Mouse (Mus musculus): ENCODE data around the gene Lgmn. TPM values are rescaled to one million over a fixed set of nuclear protein-coding genes. Genes with fewer than 3 reads are reported as not detected.

Lgmn gene
- total and polyA plus RNA-seq, 3 experiments = 2.2 to 8.0 TPM; not detected in 1

- no peaks in the 10 kb centered on the region for H3K27me3 ChIP-seq (ENCODE audit: control insufficient read depth in 1 of 2, insufficient read depth in 2 of 2, low read length in 2 of 2)
- no peak overlapping the region for H3K4me3 ChIP-seq (ENCODE audit: control insufficient read depth in 1 of 2, insufficient read depth in 1 of 2, low read depth in 2 of 2, low read length in 2 of 2)
- no peaks in the 10 kb centered on the region for H3K9me3 ChIP-seq (replicated peaks; ENCODE audit: insufficient read depth, low read length)
- peaks cover 0 to 27% of the 10 kb centered on the region in 2 experiments; a peak in 2 of 4 replicates for H3K36me3 ChIP-seq (ENCODE audit: control insufficient read depth in 1 of 2, insufficient read depth in 2 of 2, low read length in 2 of 2)
- no peak overlapping the region for H3K27ac ChIP-seq (ENCODE audit: control insufficient read depth, low read depth, low read length)
- H3K9ac ChIP-seq (ENCODE audit: control insufficient read depth, low read depth, low read length, poor library complexity, severe bottlenecking) = no peak overlapping the region
- no peaks in the 10 kb centered on the region for H3K79me2 ChIP-seq (ENCODE audit: control insufficient read depth, insufficient read depth, low read length, poor library complexity)
- DNase-seq (ENCODE audit: low read depth, low spot score) = peak; percentile 60
- peaks cover 8 to 32% of the 10 kb centered on the region in 2 experiments for H3K4me1 ChIP-seq (ENCODE audit: control insufficient read depth in 1 of 2, insufficient read depth in 2 of 2, low read length in 2 of 2)
- TF ChIP-seq ZNF384 (IDR thresholded peaks at IDR 0.05; ENCODE audit: low read depth, low read length) (no peak), TAL1 (IDR thresholded peaks at IDR 0.05; ENCODE audit: low read length) (no peak), CTCF (IDR thresholded peaks at IDR 0.05 in 2 of 3, conservative IDR thresholded peaks at IDR 0.05 in 1 of 3; ENCODE audit: control insufficient read depth in 1 of 3, insufficient read depth in 1 of 3, low read depth in 2 of 3, low read length in 3 of 3, poor library complexity in 1 of 3, severe bottlenecking in 1 of 3) (no peak), ZC3H11A (IDR thresholded peaks at IDR 0.05; ENCODE audit: low read depth, low read length) (no peak), E2F4 (IDR thresholded peaks at IDR 0.05; ENCODE audit: borderline replicate concordance, low read depth, low read length) (no peak), POLR2AphosphoS5 (IDR thresholded peaks at IDR 0.05; ENCODE audit: borderline replicate concordance, low read depth, low read length) (no peak), USF2 (IDR thresholded peaks at IDR 0.05; ENCODE audit: borderline replicate concordance in 1 of 2, insufficient read depth in 1 of 2, low read depth in 1 of 2, low read length in 2 of 2) (no peak), MXI1 (IDR thresholded peaks at IDR 0.05; ENCODE audit: low read depth, low read length) (no peak), KAT2A (conservative IDR thresholded peaks at IDR 0.05; ENCODE audit: low read depth, low read length) (no peak), POLR2A (IDR thresholded peaks at IDR 0.05; ENCODE audit: control insufficient read depth in 1 of 2, insufficient read depth in 1 of 2, low read depth in 1 of 2, low read length in 2 of 2, poor library complexity in 1 of 2) (no peak), EP300 (IDR thresholded peaks at IDR 0.05; ENCODE audit: low read depth in 1 of 2, low read length in 2 of 2) (no peak), MYB (IDR thresholded peaks at IDR 0.05; ENCODE audit: low read depth, low read length) (no peak), TBP (IDR thresholded peaks at IDR 0.05; ENCODE audit: low read depth, low read length) (no peak), ETS1 (IDR thresholded peaks at IDR 0.05; ENCODE audit: low read depth, low read length) (no peak), NELFE (IDR thresholded peaks at IDR 0.05; ENCODE audit: low read depth, low read length) (no peak)
Measured at GRCm38 (mm10) chr12:102445436-102445835, 5.8 kb upstream of the Lgmn start.

- Histone ChIP-seq H3K4me3 (ENCODE audit: control insufficient read depth in 1 of 2, insufficient read depth in 1 of 2, low read depth in 2 of 2, low read length in 2 of 2) (no peak overlapping the region), H3K9ac (ENCODE audit: control insufficient read depth, low read depth, low read length, poor library complexity, severe bottlenecking) (no peak overlapping the region), H3K27ac (ENCODE audit: control insufficient read depth, low read depth, low read length) (no peak overlapping the region), H3K79me2 (ENCODE audit: control insufficient read depth, insufficient read depth, low read length, poor library complexity) (no peaks in the 10 kb centered on the region), H3K4me1 (ENCODE audit: control insufficient read depth in 1 of 2, insufficient read depth in 2 of 2, low read length in 2 of 2) (peaks cover 8 to 32% of the 10 kb centered on the region in 2 experiments), H3K27me3 (ENCODE audit: control insufficient read depth in 1 of 2, insufficient read depth in 2 of 2, low read length in 2 of 2) (no peaks in the 10 kb centered on the region), H3K9me3 (replicated peaks; ENCODE audit: insufficient read depth, low read length) (no peaks in the 10 kb centered on the region), H3K36me3 (ENCODE audit: control insufficient read depth in 1 of 2, insufficient read depth in 2 of 2, low read length in 2 of 2) (peaks cover 0 to 25% of the 10 kb centered on the region in 2 experiments; a peak in 2 of 4 replicates)
- peak; percentile 72 for DNase-seq (ENCODE audit: low read depth, low spot score)
- TF ChIP-seq ETS1 (IDR thresholded peaks at IDR 0.05; ENCODE audit: low read depth, low read length) (peak; percentile 67; the same call in 1 of the 2 replicates), MYB (IDR thresholded peaks at IDR 0.05; ENCODE audit: low read depth, low read length) (no peak), SMC3 (IDR thresholded peaks at IDR 0.05; ENCODE audit: low read depth, low read length) (no peak), GATA1 (IDR thresholded peaks at IDR 0.05; ENCODE audit: low read depth, low read length) (peak; percentile 83), RCOR1 (IDR thresholded peaks at IDR 0.05; ENCODE audit: low read depth, low read length) (peak; percentile 83), MYC (IDR thresholded peaks at IDR 0.05; ENCODE audit: low read depth, low read length) (peak; percentile 71; the same call in 1 of the 2 replicates), MAFK (IDR thresholded peaks at IDR 0.05; ENCODE audit: borderline replicate concordance, low read depth, low read length) (peak; percentile 15; the same call in 1 of the 2 replicates), SIN3A (IDR thresholded peaks at IDR 0.05; ENCODE audit: low read length) (peak; percentile 33; the same call in 1 of the 2 replicates), MAZ (IDR thresholded peaks at IDR 0.05; ENCODE audit: low read depth, low read length) (no peak), TAL1 (IDR thresholded peaks at IDR 0.05; ENCODE audit: low read length) (peak; percentile 66), EP300 (IDR thresholded peaks at IDR 0.05; ENCODE audit: low read depth in 1 of 2, low read length in 2 of 2) (peak; percentile 80 to 82), TCF12 (IDR thresholded peaks at IDR 0.05; ENCODE audit: low read depth, low read length) (peak; percentile 69; the same call in 1 of the 2 replicates)
Measured at GRCm38 (mm10) chr12:102443676-102444075, 4.1 kb upstream of the Lgmn start.

Data from MEL (cell line).